Mouse (Mus musculus) CH12.LX (cell line): Measurements from ENCODE around the gene Pprc1. TPM values are rescaled to one million over a fixed set of nuclear protein-coding genes. Genes with fewer than 3 reads are reported as not detected.

ENCODE experiments used
- DNase-seq: peaks from one replicate; pipeline ENCODE4 v3.0.0-alpha.2; 2013; ENCODE audit errors: extremely low read depth
- H3K27ac ChIP-seq: 2 replicates; pipeline ENCODE4 v1.5.1; 2012; ENCODE audit warnings: low read depth, mild to moderate bottlenecking, control low read depth, moderate library complexity; ENCODE audit not compliant: insufficient read depth
- H3K27me3 ChIP-seq: replicated peaks from 2 replicates; pipeline ENCODE3; 2012; ENCODE audit warnings: inconsistent platforms
- H3K36me3 ChIP-seq, 2 experiments: replicated peaks in 1 of 2; 2 replicates each; pipeline versions ENCODE3 to v1.6.1; 2012; ENCODE audit warnings: inconsistent platforms in 1 of 2, low read length in 1 of 2, mild to moderate bottlenecking in 1 of 2, mixed read lengths in 1 of 2, moderate library complexity in 1 of 2; ENCODE audit not compliant: control insufficient read depth in 1 of 2, insufficient read depth in 1 of 2
- H3K4me1 ChIP-seq, 2 experiments: 2 replicates each; pipeline ENCODE4 v1.6.1; 2012; ENCODE audit warnings: inconsistent platforms in 1 of 2, moderate library complexity in 1 of 2; ENCODE audit not compliant: insufficient read depth in 2 of 2, control insufficient read depth in 1 of 2
- H3K4me2 ChIP-seq: 2 replicates; pipeline ENCODE4 v1.6.1; 2012; ENCODE audit warnings: low read depth, mild to moderate bottlenecking, control low read depth; ENCODE audit not compliant: poor library complexity, insufficient read depth, severe bottlenecking
- H3K4me3 ChIP-seq, 3 experiments: fragments of 150-350 bp in 1 of 3; sonication (generic) in 1 of 3; replicated peaks in 1 of 3; 2 replicates each; pipeline versions ENCODE3 to v1.5.1; 2011 to 2012; ENCODE audit warnings: low read depth in 2 of 3, low read length in 2 of 3, mild to moderate bottlenecking in 2 of 3, moderate library complexity in 2 of 3, control low read depth in 1 of 3, improper control_type of control experiment in 1 of 3, inconsistent platforms in 1 of 3, mixed read lengths in 1 of 3; ENCODE audit not compliant: poor library complexity in 1 of 3
- H3K79me2 ChIP-seq: replicated peaks from 2 replicates; pipeline ENCODE4 v1.6.1; 2012; ENCODE audit warnings: mild to moderate bottlenecking, moderate library complexity; ENCODE audit not compliant: control insufficient read depth, poor library complexity, insufficient read depth, severe bottlenecking; ENCODE audit errors: extremely low read depth
- H3K9ac ChIP-seq: 2 replicates; pipeline ENCODE4 v1.6.1; 2012; ENCODE audit warnings: low read depth, mild to moderate bottlenecking, control low read depth, moderate library complexity; ENCODE audit not compliant: insufficient read depth
- H3K9me3 ChIP-seq: replicated peaks from 2 replicates; pipeline ENCODE3; 2012; ENCODE audit warnings: low read length, inconsistent platforms, mixed read lengths
- BHLHE40 ChIP-seq: IDR thresholded peaks from 2 replicates; pipeline ENCODE4 v1.6.1; 2011; ENCODE audit warnings: mild to moderate bottlenecking, low read depth, low read length, improper control_type of control experiment
- CHD2 ChIP-seq: IDR thresholded peaks from 2 replicates; pipeline ENCODE4 v1.6.1; 2011; ENCODE audit warnings: low read length, improper control_type of control experiment
- E2F4 ChIP-seq: IDR thresholded peaks from 2 replicates; pipeline ENCODE4 v1.6.1; 2011; ENCODE audit warnings: low read depth, low read length, improper control_type of control experiment; ENCODE audit not compliant: insufficient replicate concordance
- EP300 ChIP-seq: IDR thresholded peaks from 2 replicates; pipeline ENCODE4 v1.6.1; 2011; ENCODE audit warnings: low read length, improper control_type of control experiment
- ETS1 ChIP-seq: conservative IDR thresholded peaks from 2 replicates; pipeline ENCODE4 v1.6.1; 2012; ENCODE audit warnings: low read depth, mild to moderate bottlenecking, inconsistent platforms, low read length, improper control_type of control experiment, moderate library complexity
- HCFC1 ChIP-seq: IDR thresholded peaks from 2 replicates; pipeline ENCODE4 v1.6.1; 2012; ENCODE audit warnings: low read depth, mild to moderate bottlenecking, inconsistent platforms, low read length, improper control_type of control experiment
- KAT2A ChIP-seq: IDR thresholded peaks from 2 replicates; pipeline ENCODE4 v1.6.1; 2012; ENCODE audit warnings: low read length, improper control_type of control experiment, inconsistent platforms; ENCODE audit not compliant: insufficient replicate concordance
- MAFK ChIP-seq: IDR thresholded peaks from 2 replicates; pipeline ENCODE4 v1.6.1; 2011; ENCODE audit warnings: low read length, improper control_type of control experiment; ENCODE audit not compliant: insufficient replicate concordance
- MAX ChIP-seq: IDR thresholded peaks from 2 replicates; pipeline ENCODE4 v1.6.1; 2011; ENCODE audit warnings: low read length, improper control_type of control experiment
- MAZ ChIP-seq: IDR thresholded peaks from 2 replicates; pipeline ENCODE4 v1.6.1; 2012; ENCODE audit warnings: low read depth, mild to moderate bottlenecking, inconsistent platforms, low read length, improper control_type of control experiment, moderate library complexity
- MEF2A ChIP-seq: IDR thresholded peaks from 2 replicates; pipeline ENCODE4 v1.6.1; 2014; ENCODE audit warnings: low read depth, mild to moderate bottlenecking, inconsistent platforms, low read length, improper control_type of control experiment, borderline replicate concordance
- MXI1 ChIP-seq: IDR thresholded peaks from 2 replicates; pipeline ENCODE4 v1.6.1; 2011; ENCODE audit warnings: mild to moderate bottlenecking, low read depth, low read length, improper control_type of control experiment
- NELFE ChIP-seq: IDR thresholded peaks from 2 replicates; pipeline ENCODE4 v1.6.1; 2011; ENCODE audit warnings: low read depth, low read length, improper control_type of control experiment
- PAX5 ChIP-seq: IDR thresholded peaks from 2 replicates; pipeline ENCODE4 v1.6.1; 2012; ENCODE audit warnings: low read length, inconsistent platforms, mixed read lengths
- POLR2A ChIP-seq: IDR thresholded peaks from 2 replicates; pipeline ENCODE4 v1.6.1; 2011; ENCODE audit warnings: low read depth, mild to moderate bottlenecking, improper control_type of control experiment, low read length
- SIN3A ChIP-seq: IDR thresholded peaks from 2 replicates; pipeline ENCODE4 v1.6.1; 2012; ENCODE audit warnings: low read length, improper control_type of control experiment, inconsistent platforms
- SMC3 ChIP-seq: IDR thresholded peaks from 2 replicates; pipeline ENCODE4 v1.6.1; 2011; ENCODE audit warnings: low read depth, low read length, improper control_type of control experiment
- TBP ChIP-seq: conservative IDR thresholded peaks from 2 replicates; pipeline ENCODE4 v1.6.1; 2011; ENCODE audit warnings: low read depth, low read length, improper control_type of control experiment
- ZMIZ1 ChIP-seq: IDR thresholded peaks from 2 replicates; pipeline ENCODE4 v1.6.1; 2012; ENCODE audit warnings: low read depth, mild to moderate bottlenecking, inconsistent platforms, low read length, improper control_type of control experiment
- dilution Hi-C: fragments of 300-500 bp; cut with MboI; formaldehyde crosslinking; loops from 2 replicates; pipeline ENCODE4 v1.14.3; 2020; ENCODE audit warnings: low sequenced_read_pairs; ENCODE audit not compliant: extremely low pct_unique_long_range_greater_than_20kb, extremely low pct_ligation_motif_present
- in situ Hi-C: fragments of 300-500 bp; cut with MboI; formaldehyde crosslinking; loops from 3 replicates; pipeline ENCODE4 v1.14.3; 2019; ENCODE audit warnings: low sequenced_read_pairs, low pct_ligation_motif_present, low pct_unique_long_range_greater_than_20kb, mixed read lengths
- polyA plus RNA-seq: library from polyadenylated mRNA; unstranded; fragments of >175 nt; gene quantifications from 2 replicates; pipeline ENCODE4 v1.2.1, GENCODE M21; 2012; ENCODE audit warnings: low read depth; ENCODE audit not compliant: insufficient read length
- total RNA-seq, 2 experiments: library from RNA; depleted of rRNA; stranded (reverse); fragments of 300-350 nt in 1 of 2; fragments of >200 nt in 1 of 2; gene quantifications; 2 replicates each; pipeline ENCODE4 v1.2.3; 2012 to 2014

Gene Pprc1
- total and polyA plus RNA-seq, 3 experiments, result 13.0 to 68.7 (median 21.2) TPM

GRCm38 (mm10) chr19:46058466-46058865 is 13.8 kb downstream of the Pprc1 start:
- in situ Hi-C loops (no loop called here), dilution Hi-C loops (no loop called here)
- TF ChIP-seq MAZ (no peak), EP300 (no peak), ZMIZ1 (no peak), CHD2 (no peak), KAT2A (no peak), BHLHE40 (no peak), MAFK (no peak), SIN3A (0 out of 2 replicates have a peak, but pooled peaks have one; percentile 28)
- peaks cover 4 to 59% of the 10 kb centered on the region in 2 experiments; a peak in 3 of 4 replicates for H3K4me1 ChIP-seq
- peak overlapping the region; percentile 89; the same call in 1 of the 2 replicates for H3K9ac ChIP-seq
- no peak overlapping the region for H3K27ac ChIP-seq
- H3K4me2 ChIP-seq, result peak overlapping the region; percentile 97; the same call in 1 of the 2 replicates
- H3K4me3 ChIP-seq, result peak overlapping the region in 2 of 3 experiments; percentile 84 to 98
- DNase-seq, result no peak
- peaks cover 53% of the 10 kb centered on the region for H3K79me2 ChIP-seq
- H3K27me3 ChIP-seq, result no peaks in the 10 kb centered on the region
- no peaks in the 10 kb centered on the region for H3K9me3 ChIP-seq
- H3K36me3 ChIP-seq, result peaks cover 15 to 39% of the 10 kb centered on the region in 2 experiments

- Histone ChIP-seq H3K9ac (no peak overlapping the region), H3K4me2 (no peak overlapping the region), H3K27ac (no peak overlapping the region), H3K79me2 (peaks cover 53% of the 10 kb centered on the region), H3K27me3 (no peaks in the 10 kb centered on the region), H3K4me3 (no peak overlapping the region), H3K9me3 (no peaks in the 10 kb centered on the region), H3K4me1 (peaks cover 4 to 58% of the 10 kb centered on the region in 2 experiments; a peak in 3 of 4 replicates), H3K36me3 (peaks cover 39 to 63% of the 10 kb centered on the region in 2 experiments)
- dilution Hi-C loops, result no loop called here
- DNase-seq, result no peak
- in situ Hi-C loops, result no loop called here
- TF ChIP-seq MAX (no peak), SMC3 (no peak), PAX5 (no peak), ZMIZ1 (no peak), ETS1 (no peak), POLR2A (no peak), HCFC1 (no peak), E2F4 (no peak), MXI1 (no peak), NELFE (no peak), TBP (no peak), MEF2A (no peak)
Measured at GRCm38 (mm10) chr19:46060845-46061244, 16.2 kb downstream of the Pprc1 start.
